Mouse (Mus musculus) induced T-regulatory cell, adult 2 months (primary cell): ENCODE results near the gene Rexo2.
"Not testable (repeated sequence)": the region's sequence is repeated elsewhere in the genome, so short reads cannot be mapped to it uniquely, and the experiment has no call there.

Source experiments
- DNase-seq: peaks from one replicate; pipeline ENCODE4 v3.0.0-alpha.2; 2012; ENCODE audit warnings: low read depth

Rexo2 gene

GRCm38 (mm10) chr9:48480411-48481213 lies at the start of gene Rexo2:
Gene Rexo2, minus strand, starts transcription at chr9:48480623.
- peak; percentile 98 for DNase-seq

GRCm38 (mm10) chr9:48526520-48526919 lies 46.1 kb upstream of the Rexo2 start:
- peak; percentile 54 for DNase-seq

DNA sequence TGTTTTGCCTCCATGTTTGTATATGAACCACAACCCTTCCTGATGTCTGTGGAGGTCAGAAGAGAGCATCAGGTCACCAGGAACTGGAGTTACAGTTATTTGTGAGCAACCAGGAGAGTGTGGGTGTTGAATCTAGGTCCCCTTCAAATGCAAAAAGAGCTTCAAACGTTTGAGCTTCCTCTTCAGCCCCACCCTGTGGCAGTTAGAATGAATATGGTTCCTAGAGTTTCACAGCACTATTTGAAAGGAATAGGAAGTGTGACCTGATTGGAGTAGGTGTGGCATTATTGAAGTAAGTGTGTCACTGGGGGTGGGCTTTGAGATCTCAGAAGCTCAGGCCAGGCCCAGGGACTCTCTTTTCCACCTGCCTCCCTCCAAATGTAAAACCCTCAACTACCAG lies 45.1 kb upstream of the Rexo2 start:
- DNase-seq = peak; percentile 46

GRCm38 (mm10) chr9:48520405-48520804 lies 40.0 kb upstream of the Rexo2 start:
- not testable (repeated sequence) for DNase-seq

- no peak for DNase-seq
These were observed 37.1 kb upstream of the Rexo2 start for GRCm38 (mm10) chr9:48517372-48518130.

- DNase-seq = no peak
These were observed 36.4 kb upstream of the Rexo2 start for GRCm38 (mm10) chr9:48516615-48517371.

DNA sequence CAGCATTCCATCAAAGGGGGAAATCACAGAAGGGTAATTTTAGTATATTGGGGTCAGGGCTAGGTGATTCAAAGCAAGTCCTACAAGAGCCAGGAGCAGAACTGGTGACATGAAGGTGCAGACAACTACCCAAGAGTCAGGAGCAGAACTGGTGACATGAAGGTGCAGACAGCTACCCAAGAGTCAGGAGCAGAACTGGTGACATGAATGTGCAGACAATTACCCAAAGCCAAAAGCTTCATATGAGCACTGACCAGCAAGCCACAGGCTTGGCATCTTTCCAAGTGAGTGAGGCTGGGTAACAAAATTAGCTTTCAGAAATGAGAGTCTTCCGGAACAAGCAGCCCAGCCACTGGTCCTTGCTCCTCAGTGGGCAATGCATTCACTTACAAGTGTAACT lies 34.9 kb upstream of the Rexo2 start:
- DNase-seq = no peak

DNA sequence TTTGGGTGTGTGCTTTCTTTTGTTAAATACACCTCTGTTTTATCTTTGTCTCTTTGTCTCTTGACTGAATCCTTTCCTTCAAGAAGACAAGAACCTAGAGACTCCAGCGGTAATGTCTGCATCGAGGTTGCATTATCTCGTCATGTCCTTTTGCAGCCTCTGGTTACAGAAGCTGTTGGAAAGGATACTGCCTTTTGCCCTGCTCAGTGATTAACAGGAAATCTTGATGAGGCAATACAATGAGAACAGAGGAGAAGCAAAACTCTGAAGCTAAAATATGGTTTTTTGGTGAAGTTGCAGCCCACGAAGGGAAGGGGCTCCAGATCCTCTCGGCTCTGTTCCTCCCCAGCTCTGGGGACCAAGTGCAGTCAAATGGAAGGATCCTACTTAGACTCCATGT lies 29.7 kb upstream of the Rexo2 start:
- DNase-seq = no peak

- DNase-seq = no peak
These were observed 24.4 kb upstream of the Rexo2 start for GRCm38 (mm10) chr9:48504741-48505365.

GRCm38 (mm10) chr9:48503001-48503400 lies 22.6 kb upstream of the Rexo2 start:
- DNase-seq = no peak

DNA sequence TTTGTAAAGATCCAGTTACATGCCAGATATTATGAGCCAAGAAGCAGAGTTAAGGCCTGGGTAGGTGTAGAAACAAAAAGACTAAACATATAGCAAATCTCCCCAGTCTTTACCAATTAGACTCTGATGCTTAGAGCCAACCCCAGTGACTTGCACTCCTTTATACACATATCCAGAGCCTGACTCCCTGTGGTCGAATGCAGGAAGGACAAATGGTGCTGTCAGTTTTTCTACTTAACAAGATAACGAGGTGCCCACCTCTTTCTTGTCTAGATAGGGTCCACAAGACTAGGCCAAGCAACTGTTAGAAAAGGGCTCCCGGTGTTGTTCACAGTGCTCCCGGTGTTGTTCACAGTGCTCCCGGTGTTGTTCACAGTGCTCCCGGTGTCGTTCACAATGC lies 20.8 kb upstream of the Rexo2 start:
- DNase-seq = no peak

- no peak for DNase-seq
These were observed 15.1 kb upstream of the Rexo2 start for GRCm38 (mm10) chr9:48495548-48495932.

GRCm38 (mm10) chr9:48494817-48495547 lies 14.6 kb upstream of the Rexo2 start, which contains the start of the genes Rbm7 and Gm5617:
Gene Rbm7, minus strand, starts transcription at chr9:48495299.
Gene Gm5617, plus strand, starts transcription at chr9:48495442.
- DNase-seq = peak; percentile 97

DNA sequence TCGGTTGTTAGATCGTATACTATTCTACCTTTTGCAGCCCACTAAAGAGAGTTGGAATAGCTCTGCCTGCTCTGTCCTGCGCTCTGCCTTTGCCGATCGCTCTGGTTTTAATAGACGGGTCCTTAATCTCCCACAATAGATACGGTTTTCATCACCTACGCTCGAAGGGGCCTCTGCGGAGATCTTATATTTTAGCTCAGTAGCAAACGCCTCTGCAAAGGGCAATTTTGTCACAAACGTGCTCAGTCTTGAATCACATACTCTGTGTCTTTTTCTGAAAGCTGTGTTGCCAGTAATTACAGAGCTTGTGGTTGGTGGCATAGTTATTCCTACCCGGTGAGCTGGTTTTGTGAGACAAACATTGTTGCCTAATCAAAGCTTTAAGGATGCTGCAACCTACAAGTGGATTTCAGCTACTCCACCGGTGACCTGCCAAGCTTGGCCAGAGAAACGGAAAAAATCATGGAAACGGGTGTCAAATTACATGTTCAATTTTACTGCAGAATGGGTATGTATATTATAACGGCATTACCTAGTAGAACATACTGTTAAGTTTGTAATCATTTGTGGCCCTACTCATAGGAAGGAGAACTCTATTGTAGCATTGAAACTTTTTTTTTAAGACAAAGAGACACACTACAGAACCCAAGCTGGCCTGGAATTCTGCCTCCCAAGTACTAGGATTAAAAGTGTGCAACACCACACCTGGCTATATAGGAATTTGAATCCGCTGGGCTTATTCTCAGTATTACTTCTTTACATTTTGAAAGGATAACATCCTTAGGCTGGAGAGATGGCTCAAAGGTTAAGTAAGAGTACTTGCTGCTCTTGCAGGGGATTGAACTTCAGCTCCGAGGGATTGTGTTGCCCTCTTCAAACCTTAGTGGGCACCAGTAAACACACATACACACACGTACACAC lies 1.1 kb upstream of the Rexo2 start:
- DNase-seq = no peak

DNA sequence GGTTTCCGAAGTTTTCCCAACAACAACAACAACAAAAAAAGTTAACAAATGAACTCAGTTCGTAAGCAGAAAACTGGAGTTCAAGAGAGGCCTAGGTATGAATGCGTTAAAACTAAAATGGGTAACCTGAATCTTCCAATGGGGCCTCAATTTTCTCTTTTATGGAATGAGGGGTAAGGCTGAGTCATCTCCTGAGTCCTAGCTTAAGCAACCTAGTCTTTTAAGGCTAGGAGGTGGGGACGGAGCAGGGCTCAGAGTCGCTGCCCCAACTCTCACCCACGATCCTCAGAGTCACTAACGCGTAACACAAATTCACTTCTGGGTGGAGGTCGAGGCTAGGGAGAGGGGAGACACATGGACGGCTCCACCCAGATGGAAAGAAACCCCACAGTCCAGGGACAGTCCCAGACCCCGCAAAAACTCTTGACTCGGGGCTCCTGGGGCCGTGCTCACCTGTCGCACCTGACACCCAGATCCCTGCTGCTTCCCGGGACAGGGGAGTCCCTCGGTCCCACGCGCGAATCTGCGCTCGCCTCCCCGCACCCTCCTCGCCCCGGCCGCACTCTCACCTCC lies 499 bp downstream of the Rexo2 start:
- DNase-seq = no peak

DNA sequence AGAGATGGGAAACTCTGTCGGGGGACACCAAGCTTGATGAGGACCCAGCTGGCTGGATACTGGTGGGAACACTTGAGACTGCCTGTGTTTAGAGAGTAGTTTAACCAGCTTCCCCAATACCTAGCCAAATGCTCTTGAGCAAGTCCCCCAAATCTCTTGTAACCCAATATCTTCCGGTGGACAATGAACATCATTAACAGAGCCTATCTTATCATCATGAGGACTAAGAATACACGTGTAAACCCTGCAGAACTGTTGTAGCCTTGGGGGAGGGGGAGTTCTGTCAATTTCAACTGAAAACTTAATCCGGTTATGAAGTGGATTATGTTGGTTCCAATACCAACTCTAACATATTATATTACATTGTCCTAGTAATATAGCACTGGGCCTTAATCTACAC lies 1.6 kb downstream of the Rexo2 start:
- DNase-seq = no peak

GRCm38 (mm10) chr9:48476236-48477165 lies 3.9 kb downstream of the Rexo2 start:
- no peak for DNase-seq

GRCm38 (mm10) chr9:48474367-48474766 lies 6.1 kb downstream of the Rexo2 start:
- no peak for DNase-seq

- DNase-seq = no peak
These were observed 7.3 kb downstream of the Rexo2 start for GRCm38 (mm10) chr9:48473131-48473530.
